Mouse (Mus musculus) NIH3T3 (cell line): ENCODE results near the gene Kcnmb4.

ENCODE experiments used
- DNase-seq: peaks from one replicate; pipeline ENCODE4 v3.0.0-alpha.2; 2012; ENCODE audit warnings: low read depth

Kcnmb4 gene

DNA sequence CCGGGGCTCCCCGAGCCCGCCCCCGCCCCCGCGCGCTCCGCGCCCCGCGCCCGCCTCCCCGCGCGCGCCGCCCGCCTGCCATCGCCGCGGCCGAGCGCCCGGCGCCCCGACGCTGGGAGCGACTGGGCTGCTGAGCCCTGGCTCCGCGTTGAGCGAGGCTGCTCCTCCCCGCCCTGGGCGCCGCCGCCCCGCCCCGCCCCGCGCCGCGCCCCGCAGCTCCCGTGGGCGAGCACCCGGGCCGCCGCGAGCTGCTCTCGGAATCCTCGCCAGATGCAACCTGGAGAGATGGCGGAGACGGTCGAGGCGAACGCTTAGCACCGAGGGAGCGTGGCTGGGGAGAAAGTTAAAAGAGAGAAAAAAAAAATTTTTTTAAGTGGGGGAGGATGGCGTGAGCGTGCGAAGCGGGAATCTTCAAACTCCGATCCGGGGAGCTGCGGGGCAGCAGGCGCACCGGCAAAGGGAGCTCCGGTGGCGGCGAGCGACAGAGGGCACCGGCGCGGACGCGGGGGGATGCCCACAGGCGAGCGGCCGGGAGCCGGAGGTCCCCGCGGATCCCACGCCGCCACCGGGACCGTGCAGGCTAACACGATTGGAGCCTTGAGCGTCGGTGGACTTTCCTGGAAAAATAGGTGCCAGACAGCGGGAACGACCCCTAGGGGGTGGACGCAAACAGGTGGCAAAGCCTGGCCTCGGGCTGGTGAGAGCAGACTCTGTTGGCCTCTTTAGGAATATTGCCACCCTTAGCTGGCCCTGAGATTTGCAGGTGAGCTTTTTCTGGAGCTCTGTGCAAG is at the start of gene Kcnmb4:
Gene Kcnmb4, minus strand, starts transcription at position 120 of the 791 bp plus-strand sequence.
- no peak for DNase-seq

DNA sequence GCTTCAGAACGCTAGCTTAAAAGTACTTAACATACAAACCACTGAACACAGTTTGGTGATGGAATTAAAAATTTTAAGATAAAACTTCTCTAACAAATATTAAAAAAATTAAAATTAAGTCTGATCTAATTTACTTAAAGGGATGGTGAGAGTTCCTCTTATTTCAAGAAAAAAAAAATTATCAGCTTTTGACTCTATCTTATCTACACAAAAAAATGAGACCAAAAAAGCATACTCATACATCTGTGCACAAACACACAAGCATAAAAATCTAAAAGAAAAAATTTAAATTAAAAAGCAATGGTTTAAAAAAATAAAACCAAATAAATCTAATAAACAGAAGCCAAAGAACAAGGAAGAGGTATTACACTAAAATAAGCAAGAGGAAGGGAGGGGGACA is 45.9 kb upstream of the Kcnmb4 start:
- no peak for DNase-seq

DNA sequence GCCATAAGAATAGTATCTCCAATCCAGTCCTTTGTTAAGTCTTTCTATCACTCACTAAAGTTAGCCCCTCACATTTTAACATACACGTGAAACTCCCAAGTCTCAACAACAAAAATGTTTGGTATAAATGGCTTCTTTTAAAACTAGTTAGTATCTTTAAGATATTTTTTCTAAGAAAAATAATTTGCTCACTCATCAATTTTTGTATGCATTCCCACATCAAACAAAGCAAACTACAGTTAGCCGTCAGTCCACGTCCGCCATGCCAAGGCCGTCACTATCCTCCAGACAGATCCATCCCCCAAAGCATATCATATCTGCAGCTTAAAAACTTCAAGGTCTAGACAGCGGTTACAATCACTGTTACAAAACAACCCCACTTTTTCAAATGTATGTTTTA is 41.9 kb upstream of the Kcnmb4 start:
- no peak for DNase-seq

DNA sequence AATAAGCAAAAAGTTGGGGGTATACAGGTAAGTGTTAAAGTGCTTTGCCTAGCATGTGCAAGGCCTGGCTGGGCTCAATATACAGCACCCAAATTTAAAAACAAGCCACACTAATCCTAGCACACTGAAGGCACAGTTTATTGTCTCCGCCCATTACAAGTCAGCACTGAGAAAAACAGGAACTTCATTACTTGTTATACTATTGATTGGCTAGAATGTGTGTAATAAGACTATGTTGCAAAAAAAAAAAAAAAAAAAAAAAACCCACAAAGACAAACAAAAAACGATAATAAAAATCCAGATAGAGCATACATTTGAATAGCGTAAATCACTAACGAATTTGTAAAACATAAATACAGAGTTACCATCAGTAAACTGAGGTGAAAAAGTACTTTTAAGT is 41.5 kb upstream of the Kcnmb4 start:
- no peak for DNase-seq

DNA sequence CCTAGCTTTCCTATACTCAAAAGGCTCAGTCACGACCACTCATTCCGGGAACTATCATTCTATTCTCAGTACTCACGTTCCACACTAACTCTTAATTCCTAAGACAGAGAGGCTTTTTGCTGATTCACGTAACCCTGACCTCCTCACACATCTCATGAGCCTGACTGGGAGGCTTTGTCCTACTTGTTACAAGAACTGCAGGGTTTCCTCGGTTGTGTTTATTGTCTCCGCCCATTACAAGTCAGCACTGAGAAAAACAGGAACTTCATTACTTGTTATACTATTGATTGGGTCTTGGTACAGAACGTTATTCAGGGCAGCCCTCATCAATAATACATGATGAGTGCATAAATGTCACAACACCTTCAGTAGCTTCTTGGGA is 39.6 kb upstream of the Kcnmb4 start:
- no peak for DNase-seq

DNA sequence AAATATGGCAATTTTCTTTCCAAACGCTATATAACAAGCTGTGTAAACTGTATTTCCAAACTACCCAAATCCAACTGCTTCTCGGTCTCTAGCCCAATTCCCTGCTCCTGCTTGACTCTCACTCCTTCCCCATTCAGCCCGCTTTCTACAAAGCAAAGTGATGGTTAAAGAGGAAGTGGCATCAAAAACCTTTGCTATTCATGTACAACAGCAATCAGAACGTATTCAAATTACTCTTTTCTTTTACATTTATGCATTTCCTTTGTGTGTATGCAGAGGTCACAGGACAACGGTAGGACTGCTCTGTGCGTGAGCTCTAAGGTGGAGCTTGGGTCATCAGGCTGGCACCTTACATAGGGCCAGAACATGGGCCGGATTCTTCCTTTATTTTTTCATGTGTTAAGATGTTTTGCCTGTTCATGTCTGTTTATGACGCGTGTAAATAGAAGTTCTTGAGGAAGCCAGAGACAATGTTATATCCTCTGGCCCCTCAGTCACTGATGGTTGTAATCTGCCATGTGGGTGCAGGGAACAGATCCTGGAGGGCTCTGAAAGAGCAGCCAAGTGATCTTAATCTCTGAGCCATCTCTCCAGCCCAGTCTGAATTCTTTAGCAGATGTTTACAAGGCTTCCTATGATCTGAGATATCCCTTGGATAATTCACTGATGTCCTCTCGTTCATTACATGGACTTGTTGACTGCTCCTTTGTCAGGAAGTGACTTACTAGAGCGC is 39.0 kb upstream of the Kcnmb4 start:
- no peak for DNase-seq

DNA sequence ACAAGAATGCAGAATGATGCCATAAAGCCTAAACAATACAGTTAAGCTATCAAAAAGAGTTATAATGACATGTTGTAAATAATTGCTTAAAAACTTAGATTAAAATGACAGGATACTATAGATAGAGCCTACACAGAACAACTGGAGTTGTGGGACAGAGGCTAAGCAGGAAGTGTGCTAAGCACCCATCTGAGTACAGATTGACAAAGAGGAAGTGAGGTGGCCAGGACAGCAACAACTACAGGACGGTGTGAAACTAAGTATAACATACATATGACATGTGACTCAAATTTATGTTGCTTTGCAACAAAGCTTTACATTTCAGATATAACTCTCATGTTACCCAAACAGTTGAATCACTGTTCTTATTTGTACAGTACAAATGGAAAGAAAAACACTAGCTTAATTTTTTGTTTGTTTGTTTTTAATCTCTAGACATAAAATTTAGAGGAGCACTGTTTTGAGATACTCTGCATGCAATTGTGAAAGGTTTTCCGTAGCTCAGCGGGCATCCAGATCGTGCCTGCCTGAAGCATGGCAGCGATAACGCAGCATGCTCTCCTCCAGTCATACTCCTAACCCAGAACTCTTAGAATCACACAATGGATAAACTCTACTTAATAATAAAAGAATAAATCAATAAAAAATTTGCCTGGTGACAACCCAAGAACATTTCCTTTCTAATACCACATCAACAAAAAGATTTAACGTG is 31.8 kb upstream of the Kcnmb4 start:
- DNase-seq: no peak

DNA sequence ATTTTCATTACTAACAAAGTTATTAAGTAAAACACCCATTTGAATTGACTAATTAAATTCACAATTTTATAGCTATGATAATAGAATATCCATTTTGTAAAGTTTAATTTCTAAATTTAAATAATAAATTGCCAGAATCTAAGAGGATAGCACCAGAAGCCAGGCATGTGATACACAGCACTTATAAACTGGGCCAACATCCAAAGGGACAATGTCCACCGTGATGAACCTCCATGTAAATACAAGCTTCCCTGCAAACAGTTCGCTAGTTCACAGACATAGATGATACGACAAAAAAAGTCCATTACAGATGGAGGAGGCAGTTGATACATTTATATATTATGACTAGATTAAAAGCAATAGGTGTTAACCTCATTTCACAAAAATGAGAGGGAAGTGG is 19.1 kb upstream of the Kcnmb4 start:
- DNase-seq: no peak

DNA sequence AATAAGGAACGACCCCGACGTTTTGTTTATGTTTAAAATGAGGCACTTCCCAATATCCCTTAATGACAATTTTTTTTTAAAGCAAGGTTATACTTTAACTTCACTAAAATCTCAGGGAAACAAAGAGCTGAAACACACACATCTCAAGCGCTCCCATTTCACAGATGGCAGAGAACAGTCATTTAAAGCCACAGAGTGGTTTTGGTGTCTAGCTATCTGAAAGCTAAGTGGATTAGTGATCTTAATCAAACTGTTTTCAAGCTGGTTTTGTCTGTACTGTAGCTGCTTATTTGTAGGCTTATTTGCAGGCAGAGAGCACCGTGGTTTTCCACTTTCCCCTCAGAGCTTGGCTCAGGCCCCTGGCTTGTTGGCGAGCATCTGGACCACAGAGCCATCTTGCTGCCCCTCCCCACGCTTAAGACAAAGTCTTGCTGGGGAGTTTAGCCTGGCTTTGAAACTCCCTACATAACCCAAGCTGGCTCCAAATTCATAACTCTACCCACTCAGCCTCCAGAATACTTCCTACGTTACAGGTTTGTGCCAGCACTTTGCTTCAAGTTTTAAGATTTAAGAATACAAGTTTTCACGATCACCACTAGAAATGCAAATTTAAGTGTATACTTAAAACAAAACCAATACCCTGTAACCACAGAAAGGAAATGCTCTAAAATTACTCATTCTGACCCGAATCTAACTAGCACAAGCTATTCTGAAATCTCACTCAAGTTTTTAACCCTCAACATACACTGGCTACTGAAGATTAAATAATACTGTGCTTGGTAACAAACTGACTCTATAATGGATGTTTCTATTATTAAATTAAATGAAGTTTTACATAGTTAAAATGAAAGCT is 13.4 kb upstream of the Kcnmb4 start:
- DNase-seq: no peak

DNA sequence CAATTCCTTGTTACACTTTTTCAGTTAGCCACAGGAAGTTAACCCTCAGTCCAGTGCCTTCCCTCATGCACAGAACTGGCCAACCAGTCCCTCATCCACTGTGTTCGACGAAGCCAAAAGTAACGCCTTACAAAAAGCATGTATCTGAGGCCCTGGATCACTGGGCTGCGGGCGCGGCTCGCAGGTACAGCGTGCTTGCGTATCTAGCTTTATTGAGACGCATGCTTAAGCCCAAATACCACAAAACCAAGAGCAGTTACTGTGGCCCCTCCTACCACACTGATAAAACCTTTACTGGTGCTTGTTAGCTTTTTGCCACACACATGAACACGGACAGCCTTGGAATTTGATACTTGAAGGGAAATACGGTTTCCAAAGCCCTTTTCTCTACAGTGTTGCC is 8.2 kb upstream of the Kcnmb4 start:
- no peak for DNase-seq

DNA sequence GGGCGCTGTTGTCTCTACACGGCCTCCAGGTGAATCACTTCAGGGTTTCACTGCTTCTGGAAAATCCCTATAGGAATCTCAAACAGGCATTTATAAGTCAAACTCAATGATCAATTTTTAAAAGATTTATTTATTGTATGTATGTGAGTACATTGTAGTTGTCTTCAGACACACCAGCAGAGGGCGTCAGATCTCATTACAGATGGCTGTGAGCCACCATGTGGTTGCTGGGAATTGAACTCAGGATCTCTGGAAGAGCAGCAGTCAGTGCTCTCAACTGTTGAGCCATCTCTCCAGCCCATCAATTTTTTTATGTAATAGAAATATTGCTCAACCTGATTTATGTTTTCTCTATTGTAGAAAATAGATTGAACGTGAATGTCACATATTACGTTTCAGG is 7.3 kb upstream of the Kcnmb4 start:
- no peak for DNase-seq

DNA sequence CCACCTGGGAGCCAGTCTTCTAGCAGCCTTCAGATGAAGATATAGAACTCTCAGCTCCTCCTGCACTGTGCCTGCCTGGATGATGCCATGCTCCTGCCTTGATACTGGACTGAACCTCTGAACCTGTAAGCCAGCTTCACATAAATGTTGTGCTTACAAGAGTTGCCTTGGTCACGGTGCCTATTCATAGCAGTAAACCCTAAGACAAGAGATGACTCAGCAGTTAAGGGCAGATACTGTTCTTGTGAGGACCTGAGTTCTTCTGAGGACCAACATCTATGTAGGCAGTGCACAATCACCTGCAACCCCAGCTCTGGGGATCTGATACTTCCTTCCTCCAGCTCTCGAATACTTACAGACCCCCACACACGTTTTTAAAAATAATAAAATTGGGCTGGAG is 2.9 kb upstream of the Kcnmb4 start:
- no peak for DNase-seq

DNA sequence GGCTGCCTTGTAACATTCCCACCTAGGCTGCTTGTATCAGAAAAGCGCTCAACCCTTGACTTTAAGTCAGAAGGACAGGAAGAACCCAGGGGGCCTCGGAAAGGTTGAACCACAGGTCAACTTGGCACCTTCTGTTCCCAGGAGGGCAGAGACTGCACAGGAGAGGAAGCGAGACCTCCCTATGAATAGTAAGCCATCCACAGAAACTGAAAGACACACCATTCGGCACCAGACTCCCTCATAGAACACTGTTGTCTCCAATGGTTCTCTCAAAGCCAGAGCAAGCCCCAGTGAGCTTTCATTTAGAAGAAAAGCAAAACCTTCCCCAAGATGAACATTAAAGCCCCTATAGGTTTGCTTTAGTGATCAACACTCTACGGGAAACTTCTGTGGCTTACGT is 2.0 kb upstream of the Kcnmb4 start:
- DNase-seq: no peak

DNA sequence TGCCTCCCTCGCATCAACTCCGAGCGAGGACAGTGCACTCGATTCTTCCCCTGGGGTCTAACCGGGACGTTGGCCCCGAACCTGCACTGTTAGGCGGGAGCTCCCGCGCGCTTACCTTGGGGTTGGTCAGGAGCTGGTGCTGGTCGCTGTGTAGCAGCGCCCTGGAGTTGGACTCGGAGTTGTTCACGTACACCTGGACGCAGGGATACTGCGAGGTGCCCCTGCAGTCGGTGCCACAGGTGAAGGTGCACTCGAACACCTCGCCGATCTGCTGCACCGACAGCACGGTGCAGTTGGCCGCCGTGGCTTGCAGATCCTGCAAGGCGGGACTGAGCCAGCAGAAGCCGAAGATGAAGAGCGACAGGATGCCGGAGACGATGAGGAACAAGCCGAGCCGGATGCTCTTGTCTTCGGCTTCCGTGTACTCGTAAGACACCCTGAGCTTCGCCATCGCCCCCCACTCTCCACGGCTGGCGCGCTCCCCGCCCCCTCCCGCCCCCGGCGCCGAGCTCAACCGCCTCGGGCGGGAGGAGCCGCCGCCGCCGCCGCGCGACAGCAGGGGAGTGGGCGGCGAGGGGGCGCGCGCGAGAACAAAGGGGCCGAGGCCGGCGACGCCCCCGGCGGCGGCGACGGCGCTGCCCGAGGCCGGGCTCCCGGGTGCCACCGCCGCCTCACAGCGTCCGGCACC is 463 bp downstream of the Kcnmb4 start:
- no peak for DNase-seq

DNA sequence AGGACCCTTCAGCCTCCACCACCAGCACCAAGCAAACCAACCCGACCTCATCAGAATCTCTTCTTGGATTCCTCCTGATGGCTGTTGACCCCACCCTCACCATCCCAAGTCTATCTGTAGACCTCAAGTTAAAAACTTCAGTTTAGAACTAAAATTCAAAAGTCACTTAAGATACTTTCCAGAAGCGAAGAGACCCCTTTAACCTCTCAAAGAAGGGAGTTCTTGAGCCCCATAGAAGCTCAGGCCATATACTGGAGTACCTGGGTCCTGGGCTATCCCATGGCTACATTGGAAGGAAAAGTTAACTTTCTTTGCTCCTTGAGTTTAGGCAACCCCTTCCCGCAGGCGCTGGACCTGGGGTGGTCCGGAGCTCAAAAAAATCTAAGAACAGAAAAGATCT is 1.1 kb downstream of the Kcnmb4 start:
- DNase-seq: no peak

DNA sequence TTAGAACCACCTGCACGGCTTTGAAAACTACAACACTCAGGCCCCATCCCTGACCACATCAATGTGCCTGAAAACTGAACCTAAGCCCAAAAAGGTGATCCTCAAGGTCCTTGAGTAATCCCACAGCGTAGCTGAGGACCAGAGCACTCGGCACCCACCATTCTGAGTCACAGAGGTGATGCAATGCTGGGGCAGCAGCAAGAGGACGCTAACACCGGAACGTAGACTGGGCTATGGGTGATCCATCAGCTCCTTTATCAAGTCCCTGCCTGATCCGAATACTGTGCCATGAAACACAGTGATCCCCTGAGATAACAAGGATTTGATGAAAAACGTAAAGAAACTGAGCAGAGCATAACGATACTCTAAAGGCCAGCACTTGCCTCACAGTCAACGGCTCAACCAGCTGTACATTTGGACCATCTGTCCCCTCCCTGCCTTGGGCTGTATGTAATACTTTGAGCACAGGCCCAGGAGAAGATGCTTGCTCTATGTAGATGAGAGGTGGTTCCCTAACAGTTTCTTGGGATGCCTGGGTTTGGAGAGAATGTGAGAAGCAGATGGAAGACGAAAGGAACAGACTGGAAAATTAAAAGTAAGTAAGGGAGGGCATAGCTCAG is 3.3 kb downstream of the Kcnmb4 start:
- no peak for DNase-seq

DNA sequence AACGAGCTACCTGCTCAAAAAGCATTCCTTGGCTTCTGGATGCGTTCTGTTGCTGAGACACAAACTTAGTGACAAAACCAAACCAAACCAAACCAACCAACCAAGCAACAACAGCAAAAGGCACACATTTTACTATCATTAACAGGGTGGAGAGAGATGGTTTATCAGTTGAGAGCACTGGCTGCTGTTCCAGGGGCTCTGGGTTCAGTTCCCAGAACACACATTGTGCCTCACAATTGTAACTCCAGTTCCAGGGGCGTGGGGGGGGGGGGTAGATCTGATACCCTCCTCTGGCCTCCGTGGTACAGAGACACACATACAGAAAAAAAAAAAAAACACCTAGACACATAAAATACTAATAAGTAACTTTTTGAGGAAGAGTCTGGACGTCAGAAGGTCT is 5.6 kb downstream of the Kcnmb4 start:
- DNase-seq: no peak

DNA sequence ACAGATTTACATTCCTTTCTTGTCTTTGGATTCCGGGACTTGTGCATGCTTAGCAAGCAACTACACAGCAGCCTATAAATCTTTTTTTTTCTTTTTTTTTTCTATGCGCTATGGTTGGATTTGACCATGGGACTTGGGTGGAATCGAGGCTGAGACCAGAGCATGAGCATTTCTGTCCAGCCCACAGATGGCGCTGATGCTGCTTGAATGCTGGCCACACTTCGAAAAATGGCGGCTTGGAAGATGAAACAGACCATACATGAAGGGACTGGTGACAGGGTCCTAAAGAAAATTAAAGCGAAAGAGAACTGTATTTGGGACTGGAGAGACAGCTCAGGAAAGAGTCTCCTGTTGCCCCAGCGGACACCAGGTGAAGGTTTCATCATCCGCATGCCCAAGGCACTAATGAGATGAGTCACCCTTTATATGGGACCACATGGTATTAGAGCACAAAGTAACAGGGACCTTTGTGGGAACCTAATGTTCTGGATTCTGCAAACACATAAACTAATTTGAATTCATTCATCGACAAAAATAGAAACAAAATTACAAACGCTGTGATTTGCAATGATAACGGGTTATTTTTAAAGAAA is 9.8 kb downstream of the Kcnmb4 start:
- DNase-seq: no peak

DNA sequence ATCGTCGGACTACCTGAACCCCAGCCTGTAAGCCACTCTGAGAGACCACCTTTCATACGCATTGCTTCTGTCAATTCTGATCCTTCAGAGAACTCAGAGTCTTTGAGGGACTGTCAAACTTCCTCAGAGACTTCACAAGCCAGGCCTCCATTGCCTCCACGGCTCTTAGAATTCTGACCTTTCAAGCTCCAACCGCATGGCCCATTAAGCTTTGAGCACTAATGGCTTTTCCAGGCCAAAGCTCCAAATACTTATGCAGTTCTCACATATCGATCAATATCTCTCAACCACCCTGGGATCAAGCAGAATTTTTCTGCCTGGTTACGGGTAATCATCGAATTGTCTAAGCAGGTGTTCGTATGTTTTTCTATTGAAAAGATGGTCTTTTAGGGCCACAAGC is 12.2 kb downstream of the Kcnmb4 start:
- no peak for DNase-seq

DNA sequence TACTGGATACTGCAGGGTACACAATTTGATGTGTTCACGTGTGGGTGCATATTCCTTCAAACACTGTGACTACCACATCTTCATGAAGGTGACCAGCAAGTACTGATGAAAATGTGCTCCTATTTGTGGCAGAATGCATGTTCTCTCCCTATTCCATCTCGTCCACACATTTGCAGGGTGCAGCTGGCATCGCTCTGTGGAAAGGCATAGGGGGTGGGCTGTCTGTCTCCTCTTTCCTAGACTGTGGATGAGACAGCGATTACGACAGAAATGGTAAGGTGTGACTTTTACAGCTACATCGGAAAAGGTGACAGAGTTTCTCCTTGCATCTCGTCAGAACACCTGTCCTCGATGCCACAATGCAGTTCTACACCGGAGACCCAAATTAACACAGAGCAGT is 14.9 kb downstream of the Kcnmb4 start:
- DNase-seq: no peak

DNA sequence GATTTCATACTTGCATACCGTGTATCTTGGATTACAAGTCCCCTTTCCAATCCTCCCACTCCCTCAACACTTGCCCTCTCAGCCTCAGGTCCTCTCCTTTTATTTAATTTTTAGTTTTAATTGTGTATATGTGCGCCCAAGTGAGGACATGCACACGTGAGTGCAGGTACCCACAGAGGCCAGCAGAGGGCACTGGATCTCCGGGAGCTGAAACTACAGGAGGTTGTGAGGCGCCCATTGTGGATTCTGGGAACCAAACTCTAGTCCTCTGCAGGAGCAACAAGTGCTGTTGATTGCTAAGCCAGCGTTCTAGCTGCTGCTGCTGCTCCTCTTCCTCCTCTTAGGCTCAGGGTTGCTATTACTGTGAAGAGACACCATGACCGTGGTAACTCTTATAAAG is 20.9 kb downstream of the Kcnmb4 start:
- no peak for DNase-seq
